Comparison of ENCODE assay signal across 8 mouse cellular contexts in genomic region chr7:102636665-102637064, GRCm38 (mm10). TPM values are rescaled to one million over a fixed set of nuclear protein-coding genes. Genes with fewer than 3 reads are reported as not detected.
A peak's percentile ranks its signal among the peaks of the same experiment; 100 is the strongest.
DNase-seq lines count a peak whose midpoint lies in the region; ATAC-seq and TF ChIP-seq lines count a peak whose summit lies in the region.

No protein-coding gene starts in this region.

- WGBS in liver, adult 2 months: 24% methylated on average over 3 of the region's 3 CpGs
- WGBS in liver, embryonic 12.5 days (ENCODE audit: insufficient replicate concordance): 19% methylated on average over 3 of the region's 3 CpGs
- 27% methylated on average over 3 of the region's 3 CpGs for WGBS in lung, embryonic 14.5 days

- H3K9me3 ChIP-seq in liver, embryonic 12.5 days (replicated peaks): no peaks in the 10 kb centered on the region
- no peaks in the 10 kb centered on the region for H3K9me3 ChIP-seq in lung, embryonic 14.5 days (ENCODE audit: low read depth, low read length)

- H3K4me3 ChIP-seq in liver, adult 2 months (ENCODE audit: insufficient read depth, low read depth, low read length): no peak overlapping the region
- no peak overlapping the region for H3K4me3 ChIP-seq in liver, embryonic 12.5 days
- H3K4me3 ChIP-seq in bone marrow macrophage, adult 2 months (ENCODE audit: insufficient read depth, low read length): no peak overlapping the region
- H3K4me3 ChIP-seq in lung, embryonic 14.5 days (ENCODE audit: low read depth, low read length): no peak overlapping the region

- peak; percentile 82 for DNase-seq in CD4-positive, CD25-positive, alpha-beta regulatory T cell, adult 2 months (ENCODE audit: low read depth, low spot score)
- peak; percentile 58 for DNase-seq in liver, adult 2 months (ENCODE audit: extremely low read depth, low read depth, low spot score)
- DNase-seq in lung, embryonic 14.5 days: peak; percentile 67
- DNase-seq in thymus, postnatal 0 days (ENCODE audit: low spot score): peak; percentile 71

- H3K4me2 ChIP-seq in liver, embryonic 12.5 days: no peak overlapping the region
- no peak overlapping the region for H3K4me2 ChIP-seq in lung, embryonic 14.5 days

- ATAC-seq in CD4-positive, CD25-positive, alpha-beta regulatory T cell, adult 4 months: no peak
- no peak for ATAC-seq in liver, embryonic 12.5 days
- ATAC-seq in hematopoietic stem cell, adult 5-6 weeks (replicated peaks in 1 of 2; ENCODE audit: insufficient read depth in 1 of 2, low FRiP score in 2 of 2, low TSS enrichment in 1 of 2, low read depth in 1 of 2, poor library complexity in 2 of 2, severe bottlenecking in 2 of 2): peak; percentile 53 to 86
- ATAC-seq in lung, embryonic 14.5 days (ENCODE audit: insufficient read depth): no peak

- H3K9ac ChIP-seq in liver, adult 2 months (ENCODE audit: low read depth, low read length): no peak overlapping the region
- H3K9ac ChIP-seq in liver, embryonic 12.5 days: no peak overlapping the region
- no peak overlapping the region for H3K9ac ChIP-seq in lung, embryonic 14.5 days

- H3K79me2 ChIP-seq in liver, adult 2 months (ENCODE audit: control insufficient read depth, insufficient read depth, low read length): no peaks in the 10 kb centered on the region

- no peak for TF ChIP-seq POLR2A in liver, adult 2 months (IDR thresholded peaks at IDR 0.05; ENCODE audit: extremely low read depth, insufficient read depth, low read length)
- no peak for TF ChIP-seq POLR2A in bone marrow macrophage, adult 2 months (IDR thresholded peaks at IDR 0.05; ENCODE audit: borderline replicate concordance, low read depth, low read length)

- no peaks in the 10 kb centered on the region for H3K4me1 ChIP-seq in liver, adult 2 months (ENCODE audit: control insufficient read depth, insufficient read depth, low read length)
- H3K4me1 ChIP-seq in liver, embryonic 12.5 days: no peaks in the 10 kb centered on the region
- H3K4me1 ChIP-seq in bone marrow macrophage, adult 2 months (ENCODE audit: control insufficient read depth, insufficient read depth, low read length): peaks cover 2% of the 10 kb centered on the region; the same call in 1 of the 2 replicates
- H3K4me1 ChIP-seq in lung, embryonic 14.5 days (ENCODE audit: insufficient read depth): no peaks in the 10 kb centered on the region

- no peak overlapping the region for H3K27ac ChIP-seq in liver, adult 2 months (replicated peaks; ENCODE audit: insufficient read depth, low read depth, low read length)
- no peak overlapping the region for H3K27ac ChIP-seq in liver, embryonic 12.5 days
- H3K27ac ChIP-seq in bone marrow macrophage, adult 2 months (ENCODE audit: insufficient read depth, low read depth, low read length): no peak overlapping the region
- no peak overlapping the region for H3K27ac ChIP-seq in lung, embryonic 14.5 days (ENCODE audit: low read depth)

- H3K27me3 ChIP-seq in liver, adult 2 months (ENCODE audit: control insufficient read depth, insufficient read depth, low read length): no peaks in the 10 kb centered on the region
- H3K27me3 ChIP-seq in liver, embryonic 12.5 days (replicated peaks): no peaks in the 10 kb centered on the region
- H3K27me3 ChIP-seq in lung, embryonic 14.5 days (ENCODE audit: insufficient read depth, low read length): no peaks in the 10 kb centered on the region

- no peaks in the 10 kb centered on the region for H3K36me3 ChIP-seq in liver, adult 2 months (ENCODE audit: control insufficient read depth, insufficient read depth, low read length)
- no peaks in the 10 kb centered on the region for H3K36me3 ChIP-seq in liver, embryonic 12.5 days
- H3K36me3 ChIP-seq in lung, embryonic 14.5 days (ENCODE audit: insufficient read depth): no peaks in the 10 kb centered on the region

- TF ChIP-seq CTCF in liver, adult 2 months (IDR thresholded peaks at IDR 0.05; ENCODE audit: low read depth, low read length): no peak
- TF ChIP-seq CTCF in bone marrow macrophage, adult 2 months (IDR thresholded peaks at IDR 0.05; ENCODE audit: low read depth, low read length): peak; percentile 39; the same call in 1 of the 2 replicates
- TF ChIP-seq CTCF in lung, embryonic 14.5 days (IDR thresholded peaks at IDR 0.05; ENCODE audit: low read depth): peak; percentile 61

RNA-seq across cellular contexts. Expression of gene Olfr554, which starts 1.6 kb away (rescaled TPM):
- not detected for polyA plus RNA-seq in CD4-positive, CD25-positive, alpha-beta regulatory T cell, adult 4 months (2017; shearing (Covaris generic))
- total RNA-seq in liver, adult 2 months (2014; rRNA removed): not detected in 2 replicates
- polyA plus RNA-seq in liver, adult 2 months (2012; rRNA removed): not detected in 2 replicates
- polyA plus RNA-seq in liver, embryonic 12.5 days (2016; fragmentation: Nextera tagmentation; extraction: Ambion mirVana): not detected in 2 replicates
- polyA plus RNA-seq in bone marrow macrophage, adult 2 months (2012; ENCODE audit: insufficient read depth, insufficient read length, missing spikeins): not detected in 2 replicates
- not detected in 2 replicates for total RNA-seq in hematopoietic stem cell, adult 5-6 weeks (2017)
- not detected in 2 replicates for polyA plus RNA-seq in lung, embryonic 14.5 days (2014; fragmentation: Nextera tagmentation; extraction: Ambion mirVana)
- not detected in 2 replicates for polyA plus RNA-seq in thymus, postnatal 0 days (2015; fragmentation: Nextera tagmentation; extraction: Ambion mirVana)

RNA-seq across cellular contexts. Expression of gene Olfr553, which starts 18.6 kb away (rescaled TPM):
- not detected for polyA plus RNA-seq in CD4-positive, CD25-positive, alpha-beta regulatory T cell, adult 4 months (2017; shearing (Covaris generic))
- total RNA-seq in liver, adult 2 months (2014; rRNA removed): not detected in 2 replicates
- not detected in 2 replicates for polyA plus RNA-seq in liver, adult 2 months (2012; rRNA removed)
- polyA plus RNA-seq in liver, embryonic 12.5 days (2016; fragmentation: Nextera tagmentation; extraction: Ambion mirVana): not detected in 2 replicates
- polyA plus RNA-seq in bone marrow macrophage, adult 2 months (2012; ENCODE audit: insufficient read depth, insufficient read length, missing spikeins): not detected in 2 replicates
- total RNA-seq in hematopoietic stem cell, adult 5-6 weeks (2017): not detected in 2 replicates
- not detected in 2 replicates for polyA plus RNA-seq in lung, embryonic 14.5 days (2014; fragmentation: Nextera tagmentation; extraction: Ambion mirVana)
- polyA plus RNA-seq in thymus, postnatal 0 days (2015; fragmentation: Nextera tagmentation; extraction: Ambion mirVana): not detected in 2 replicates

RNA-seq across cellular contexts. Expression of gene Olfr555, which starts 22.0 kb away (rescaled TPM):
- polyA plus RNA-seq in CD4-positive, CD25-positive, alpha-beta regulatory T cell, adult 4 months (2017; shearing (Covaris generic)): not detected
- not detected in 2 replicates for total RNA-seq in liver, adult 2 months (2014; rRNA removed)
- polyA plus RNA-seq in liver, adult 2 months (2012; rRNA removed): not detected in 2 replicates
- polyA plus RNA-seq in liver, embryonic 12.5 days (2016; fragmentation: Nextera tagmentation; extraction: Ambion mirVana): not detected in 2 replicates
- not detected in 2 replicates for polyA plus RNA-seq in bone marrow macrophage, adult 2 months (2012; ENCODE audit: insufficient read depth, insufficient read length, missing spikeins)
- total RNA-seq in hematopoietic stem cell, adult 5-6 weeks (2017): not detected in 2 replicates
- polyA plus RNA-seq in lung, embryonic 14.5 days (2014; fragmentation: Nextera tagmentation; extraction: Ambion mirVana): not detected in 2 replicates
- polyA plus RNA-seq in thymus, postnatal 0 days (2015; fragmentation: Nextera tagmentation; extraction: Ambion mirVana): not detected in 2 replicates

RNA-seq across cellular contexts. Expression of gene Olfr556, which starts 28.0 kb away (rescaled TPM):
- not detected for polyA plus RNA-seq in CD4-positive, CD25-positive, alpha-beta regulatory T cell, adult 4 months (2017; shearing (Covaris generic))
- total RNA-seq in liver, adult 2 months (2014; rRNA removed): not detected in 2 replicates
- not detected in 2 replicates for polyA plus RNA-seq in liver, adult 2 months (2012; rRNA removed)
- not detected in 2 replicates for polyA plus RNA-seq in liver, embryonic 12.5 days (2016; fragmentation: Nextera tagmentation; extraction: Ambion mirVana)
- polyA plus RNA-seq in bone marrow macrophage, adult 2 months (2012; ENCODE audit: insufficient read depth, insufficient read length, missing spikeins): not detected in 2 replicates
- total RNA-seq in hematopoietic stem cell, adult 5-6 weeks (2017): not detected in 2 replicates
- not detected in 2 replicates for polyA plus RNA-seq in lung, embryonic 14.5 days (2014; fragmentation: Nextera tagmentation; extraction: Ambion mirVana)
- polyA plus RNA-seq in thymus, postnatal 0 days (2015; fragmentation: Nextera tagmentation; extraction: Ambion mirVana): not detected in 2 replicates

RNA-seq across cellular contexts. Expression of gene Olfr552, which starts 39.1 kb away (rescaled TPM):
- polyA plus RNA-seq in CD4-positive, CD25-positive, alpha-beta regulatory T cell, adult 4 months (2017; shearing (Covaris generic)): under 1 TPM in 1 of 2 experiments, not detected in 1; 0.09 TPM
- total RNA-seq in liver, adult 2 months (2014; rRNA removed): not detected in 2 replicates
- polyA plus RNA-seq in liver, adult 2 months (2012; rRNA removed): not detected in 2 replicates
- not detected in 2 replicates for polyA plus RNA-seq in liver, embryonic 12.5 days (2016; fragmentation: Nextera tagmentation; extraction: Ambion mirVana)
- not detected in 2 replicates for polyA plus RNA-seq in bone marrow macrophage, adult 2 months (2012; ENCODE audit: insufficient read depth, insufficient read length, missing spikeins)
- not detected in 2 replicates for total RNA-seq in hematopoietic stem cell, adult 5-6 weeks (2017)
- not detected in 2 replicates for polyA plus RNA-seq in lung, embryonic 14.5 days (2014; fragmentation: Nextera tagmentation; extraction: Ambion mirVana)
- not detected in 2 replicates for polyA plus RNA-seq in thymus, postnatal 0 days (2015; fragmentation: Nextera tagmentation; extraction: Ambion mirVana)

Comparison
In these comparisons a context has a peak if more than half of its experiments do, and no peak if none do; other contexts are left out.
1. ATAC-seq: peak in hematopoietic stem cell, adult 5-6 weeks (2 of 2); none in CD4-positive, CD25-positive, alpha-beta regulatory T cell, adult 4 months (single experiment), liver, embryonic 12.5 days (single experiment) and lung, embryonic 14.5 days (single experiment).
2. Peak in every context shown above with its lines, with median percentiles within 50 percentile points of each other: DNase-seq.